Mouse (Mus musculus): ENCODE results near the gene Slc12a8.
"Not testable (repeated sequence)": the region's sequence is repeated elsewhere in the genome, so short reads cannot be mapped to it uniquely, and the experiment has no call there.

Gene Slc12a8

GRCm38 (mm10) chr16:33516807-33517565, at the start of gene Slc12a8:
Gene Slc12a8 (plus strand): TSS chr16:33517328.
- DNase-seq (ENCODE audit: low spot score), result peak; percentile 35

- DNase-seq (ENCODE audit: low spot score), result no peak
These were observed 49.7 kb upstream of the Slc12a8 start for GRCm38 (mm10) chr16:33467451-33467850.

- no peak for DNase-seq (ENCODE audit: low spot score)
These were observed 47.2 kb upstream of the Slc12a8 start for GRCm38 (mm10) chr16:33469973-33470372.

- DNase-seq (ENCODE audit: low spot score), result no peak
These were observed 42.7 kb upstream of the Slc12a8 start for GRCm38 (mm10) chr16:33474381-33474780.

GRCm38 (mm10) chr16:33479926-33480325, 37.2 kb upstream of the Slc12a8 start:
- no peak for DNase-seq (ENCODE audit: low spot score)

GRCm38 (mm10) chr16:33481148-33481547, 36.0 kb upstream of the Slc12a8 start:
- DNase-seq (ENCODE audit: low spot score), result no peak

- DNase-seq (ENCODE audit: low spot score), result no peak
These were observed 34.8 kb upstream of the Slc12a8 start for GRCm38 (mm10) chr16:33482309-33482708.

GRCm38 (mm10) chr16:33487709-33488108, 29.4 kb upstream of the Slc12a8 start:
- no peak for DNase-seq (ENCODE audit: low spot score)

- DNase-seq (ENCODE audit: low spot score), result no peak
These were observed 22.8 kb upstream of the Slc12a8 start for GRCm38 (mm10) chr16:33494374-33494773.

- DNase-seq (ENCODE audit: low spot score), result no peak
These were observed 9.0 kb upstream of the Slc12a8 start for GRCm38 (mm10) chr16:33508082-33508481.

GRCm38 (mm10) chr16:33509231-33509630, 7.9 kb upstream of the Slc12a8 start:
- DNase-seq (ENCODE audit: low spot score), result not testable (repeated sequence)

GRCm38 (mm10) chr16:33510856-33511255, 6.3 kb upstream of the Slc12a8 start:
- not testable (repeated sequence) for DNase-seq (ENCODE audit: low spot score)

- DNase-seq (ENCODE audit: low spot score), result peak; percentile 28
These were observed 4.6 kb upstream of the Slc12a8 start for GRCm38 (mm10) chr16:33512555-33512954.

- peak; percentile 14 for DNase-seq (ENCODE audit: low spot score)
These were observed 499 bp downstream of the Slc12a8 start for GRCm38 (mm10) chr16:33517627-33518026.

- peak; percentile 72 for DNase-seq (ENCODE audit: low spot score)
These were observed 1.1 kb downstream of the Slc12a8 start for GRCm38 (mm10) chr16:33518236-33518635.

GRCm38 (mm10) chr16:33519916-33520568, 2.9 kb downstream of the Slc12a8 start:
- no peak for DNase-seq (ENCODE audit: low spot score)

GRCm38 (mm10) chr16:33522516-33522915, 5.4 kb downstream of the Slc12a8 start:
- DNase-seq (ENCODE audit: low spot score), result no peak

GRCm38 (mm10) chr16:33523571-33523970, 6.4 kb downstream of the Slc12a8 start:
- DNase-seq (ENCODE audit: low spot score), result no peak

- no peak for DNase-seq (ENCODE audit: low spot score)
These were observed 12.7 kb downstream of the Slc12a8 start for GRCm38 (mm10) chr16:33529502-33530454.

GRCm38 (mm10) chr16:33531184-33531583, 14.1 kb downstream of the Slc12a8 start:
- no peak for DNase-seq (ENCODE audit: low spot score)

GRCm38 (mm10) chr16:33536456-33536855, 19.3 kb downstream of the Slc12a8 start:
- DNase-seq (ENCODE audit: low spot score), result no peak

- DNase-seq (ENCODE audit: low spot score), result no peak
These were observed 20.5 kb downstream of the Slc12a8 start for GRCm38 (mm10) chr16:33537499-33538225.

Data from urinary bladder, postnatal 14 days (tissue).